Mouse (Mus musculus) intestine, embryonic 16.5 days (tissue): ENCODE measurements around the gene Fam69a. TPM values are rescaled to one million over a fixed set of nuclear protein-coding genes. Genes with fewer than 3 reads are reported as not detected.

ENCODE experiments used
- ATAC-seq: fragments of 200-750 bp; cut with Nextera tagmentation; 2 replicates; pipeline ENCODE4 v1.8.0; 2017; ENCODE audit warnings: moderate TSS enrichment, moderate library complexity
- H3K27ac ChIP-seq: fragments of 300-500 bp; sonication (generic); 2 replicates; pipeline ENCODE4 v1.5.1; 2014; ENCODE audit warnings: mild to moderate bottlenecking, low read length
- H3K27me3 ChIP-seq: fragments of 300-500 bp; sonication (generic); replicated peaks from 2 replicates; pipeline ENCODE4 v1.6.1; 2014; ENCODE audit warnings: low read length, control low read depth, mixed read lengths; ENCODE audit not compliant: control insufficient read depth, insufficient read depth
- H3K36me3 ChIP-seq: fragments of 300-500 bp; sonication (generic); 2 replicates; pipeline ENCODE4 v1.6.1; 2014; ENCODE audit warnings: low read length, control low read depth; ENCODE audit not compliant: control insufficient read depth, insufficient read depth
- H3K4me1 ChIP-seq: fragments of 300-500 bp; sonication (generic); 2 replicates; pipeline ENCODE4 v1.6.1; 2014; ENCODE audit warnings: low read length, control low read depth, mixed read lengths; ENCODE audit not compliant: control insufficient read depth, insufficient read depth
- H3K4me2 ChIP-seq: fragments of 300-500 bp; sonication (generic); 2 replicates; pipeline ENCODE4 v1.6.1; 2014; ENCODE audit warnings: low read depth, low read length, control low read depth
- H3K4me3 ChIP-seq: fragments of 300-500 bp; sonication (generic); 2 replicates; pipeline ENCODE4 v1.5.1; 2014; ENCODE audit warnings: mild to moderate bottlenecking, low read length
- H3K9ac ChIP-seq: fragments of 300-500 bp; sonication (generic); 2 replicates; pipeline ENCODE4 v1.6.1; 2014; ENCODE audit warnings: low read depth, low read length
- H3K9me3 ChIP-seq: fragments of 300-500 bp; sonication (generic); 2 replicates; pipeline ENCODE4 v1.6.1; 2016; ENCODE audit warnings: low read length, control low read depth; ENCODE audit not compliant: control insufficient read depth
- WGBS: fragments of 180-500 bp; shearing (Covaris S2); extraction: QIAGEN DNeasy Blood & Tissue Kit; methylation state at CpG from one replicate; pipeline ENCODE4 v1.1.7; 2014; 5-methylcytosine and 5-hydroxymethylcytosine counted together
- polyA plus RNA-seq: library from polyadenylated mRNA; unstranded; fragments of >200 nt; fragmentation: Nextera tagmentation; extraction: Ambion mirVana; gene quantifications from 2 replicates; pipeline ENCODE4 v1.2.1, GENCODE M21; 2015

Gene Fam69a
- polyA plus RNA-seq, 1 experiment from 2014 or later: 17.9 TPM

GRCm38 (mm10) chr5:107858963-107859362 lies 127.9 kb downstream of the Fam69a start:
- peaks cover 13% of the 10 kb centered on the region; the same call in 1 of the 2 replicates for H3K4me1 ChIP-seq
- no peak overlapping the region for H3K9ac ChIP-seq
- WGBS: 47% methylated on average over 2 of the region's 2 CpGs
- no peak overlapping the region for H3K4me2 ChIP-seq
- H3K4me3 ChIP-seq: no peak overlapping the region
- ATAC-seq: no peak
- H3K27ac ChIP-seq: no peak overlapping the region
- H3K9me3 ChIP-seq: no peaks in the 10 kb centered on the region
- no peaks in the 10 kb centered on the region for H3K27me3 ChIP-seq
- no peaks in the 10 kb centered on the region for H3K36me3 ChIP-seq

Other genes with a start within 250 kb of the Fam69a start
- gene Ube2d2b, start 157.0 kb downstream of the Fam69a start, polyA plus RNA-seq: 0.07 TPM in 2 replicates
- 49.1 and 53.4 TPM in 2 replicates for gene Evi5, start 112.0 kb downstream of the Fam69a start, polyA plus RNA-seq
- gene Rpl5, start 86.6 kb downstream of the Fam69a start, polyA plus RNA-seq: 61.6 and 69.3 TPM in 2 replicates
- 69.1 and 74.9 TPM in 2 replicates for gene Mtf2, start 78.6 kb upstream of the Fam69a start, polyA plus RNA-seq
- gene Tmed5, start 145.5 kb upstream of the Fam69a start, polyA plus RNA-seq: 42.0 and 46.8 TPM in 2 replicates
- gene Ccdc18, start 145.8 kb upstream of the Fam69a start, polyA plus RNA-seq: 5.9 and 7.7 TPM in 2 replicates